Mouse (Mus musculus): ENCODE data around the gene Zfp704. TPM values are rescaled to one million over a fixed set of nuclear protein-coding genes. Genes with fewer than 3 reads are reported as not detected.

Zfp704 gene
- 7.9 and 8.6 TPM in 2 replicates for polyA plus RNA-seq (2015; fragmentation: Nextera tagmentation; extraction: Ambion mirVana)

DNA sequence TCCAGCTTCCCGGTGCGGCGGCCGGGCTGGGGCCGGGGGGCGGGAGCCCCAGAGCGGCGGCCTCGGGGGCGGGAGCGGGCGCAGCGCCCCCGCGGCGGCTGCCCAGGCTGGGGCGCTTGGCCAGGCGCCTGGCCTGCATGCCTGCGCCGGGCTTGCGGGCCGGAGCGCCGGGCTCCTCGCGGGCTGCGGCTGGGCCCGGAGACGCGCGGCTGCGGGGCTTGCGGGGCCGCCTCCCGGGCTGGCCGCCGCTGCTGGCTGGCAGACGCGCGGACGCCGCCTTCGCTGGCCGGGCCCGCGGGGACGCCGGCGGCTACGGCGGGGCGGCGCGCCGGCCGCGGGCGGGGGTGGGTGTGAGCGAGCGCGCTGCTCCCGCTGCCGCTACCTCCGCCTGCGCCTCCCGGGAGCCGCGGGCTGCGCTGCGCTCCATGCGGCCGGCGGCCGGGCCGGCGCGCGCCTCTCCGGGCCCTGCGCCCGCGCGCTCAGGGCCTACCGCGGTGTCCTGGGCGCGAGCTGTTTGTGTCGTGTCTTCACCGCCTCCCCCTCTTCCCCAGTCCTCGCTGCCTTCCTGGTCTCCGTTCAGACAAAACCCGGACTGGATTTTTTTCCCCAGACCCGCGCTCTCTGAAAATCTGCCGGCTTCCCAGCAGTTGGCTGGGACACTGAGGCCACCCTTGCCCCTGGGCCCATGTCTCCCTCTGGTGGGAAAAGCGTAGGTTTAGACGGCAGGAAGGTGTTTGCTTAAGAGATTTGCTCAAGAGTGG is at the start of gene Zfp704:
Gene Zfp704, minus strand, starts transcription at position 505 of the 761 bp plus-strand sequence.
- DNase-seq (ENCODE audit: low spot score) (peak; percentile 97), ATAC-seq (replicated peaks; ENCODE audit: low FRiP score, low read depth) (peak; percentile 86)
- Histone ChIP-seq H3K9me3 (replicated peaks; ENCODE audit: low read length) (no peaks in the 10 kb centered on the region), H3K27ac (peak within 1 kb of the TSS; percentile 97), H3K36me3 (ENCODE audit: insufficient read depth, low read length) (no peaks in the 10 kb centered on the region), H3K9ac (ENCODE audit: low read depth, low read length) (peak within 1 kb of the TSS; percentile 93), H3K4me3 (replicated peaks; ENCODE audit: low read depth, low read length) (peak within 1 kb of the TSS; percentile 82), H3K27me3 (ENCODE audit: insufficient read depth, low read length) (no peaks in the 10 kb centered on the region), H3K4me1 (replicated peaks; ENCODE audit: insufficient read depth, low read length) (peaks cover 31% of the 10 kb centered on the region), H3K4me2 (ENCODE audit: low read length) (peak within 1 kb of the TSS; percentile 82)
- 0% methylated on average over 64 of the region's 97 CpGs for WGBS
- TF ChIP-seq CTCF (IDR thresholded peaks at IDR 0.05; ENCODE audit: low read depth) = peak; percentile 83

DNA sequence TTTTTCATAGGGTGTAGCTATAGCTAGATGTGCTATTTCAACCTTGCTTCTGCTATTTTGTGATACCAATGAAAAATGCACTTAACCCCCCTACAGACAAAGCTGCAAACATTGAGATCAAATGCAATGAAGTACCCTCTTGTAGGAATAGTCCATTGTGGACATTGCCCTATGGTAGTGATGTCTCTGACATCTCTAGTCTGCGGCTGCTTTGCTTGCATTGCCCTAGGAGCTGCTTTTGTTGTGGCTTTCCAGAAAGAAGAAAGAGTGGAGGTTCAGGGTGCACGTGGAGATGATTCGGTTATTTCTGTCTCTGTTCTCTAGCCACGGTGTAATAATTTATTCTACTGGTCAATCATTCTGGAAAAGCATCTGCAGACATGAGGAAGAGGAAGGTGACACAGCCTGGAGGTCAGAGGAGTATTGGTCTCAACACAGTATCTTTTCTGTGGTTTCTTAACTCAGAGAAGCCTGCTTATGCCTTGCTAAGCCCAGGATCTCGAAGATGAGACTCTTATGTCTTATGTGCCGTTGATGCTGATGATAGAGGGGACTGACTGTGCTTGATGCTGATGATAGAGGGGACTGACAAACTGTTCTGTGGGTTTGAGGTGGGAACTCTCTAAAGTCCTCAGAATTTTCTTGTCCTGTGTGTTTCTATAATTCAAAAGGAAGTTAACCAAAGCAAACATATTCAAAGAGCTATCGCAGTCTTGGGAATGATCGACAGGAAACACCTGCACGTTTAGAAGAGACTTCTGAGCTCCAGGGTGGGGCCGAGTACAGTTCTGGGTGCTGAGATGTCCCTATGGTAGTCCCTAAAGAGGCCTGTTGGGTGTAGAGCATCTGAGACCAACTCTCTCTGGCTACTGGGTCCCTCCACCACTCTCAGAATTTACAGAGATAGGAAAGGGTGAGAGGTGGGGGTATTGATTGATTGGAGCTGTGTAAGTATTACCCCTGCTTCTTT is 23.4 kb upstream of the Zfp704 start:
- no peak for TF ChIP-seq CTCF (IDR thresholded peaks at IDR 0.05; ENCODE audit: low read depth)
- no peaks in the 10 kb centered on the region for H3K27me3 ChIP-seq (ENCODE audit: insufficient read depth, low read length)
- ATAC-seq (replicated peaks; ENCODE audit: low FRiP score, low read depth) (no peak), DNase-seq (ENCODE audit: low spot score) (no peak)
- no peak overlapping the region for H3K27ac ChIP-seq
- H3K36me3 ChIP-seq (ENCODE audit: insufficient read depth, low read length) = no peaks in the 10 kb centered on the region
- no peaks in the 10 kb centered on the region for H3K4me1 ChIP-seq (replicated peaks; ENCODE audit: insufficient read depth, low read length)
- WGBS = 81% methylated on average over 10 of the region's 10 CpGs
- H3K4me3 ChIP-seq (replicated peaks; ENCODE audit: low read depth, low read length) = no peak overlapping the region
- H3K4me2 ChIP-seq (ENCODE audit: low read length) = no peak overlapping the region
- H3K9me3 ChIP-seq (replicated peaks; ENCODE audit: low read length) = no peaks in the 10 kb centered on the region
- no peak overlapping the region for H3K9ac ChIP-seq (ENCODE audit: low read depth, low read length)

DNA sequence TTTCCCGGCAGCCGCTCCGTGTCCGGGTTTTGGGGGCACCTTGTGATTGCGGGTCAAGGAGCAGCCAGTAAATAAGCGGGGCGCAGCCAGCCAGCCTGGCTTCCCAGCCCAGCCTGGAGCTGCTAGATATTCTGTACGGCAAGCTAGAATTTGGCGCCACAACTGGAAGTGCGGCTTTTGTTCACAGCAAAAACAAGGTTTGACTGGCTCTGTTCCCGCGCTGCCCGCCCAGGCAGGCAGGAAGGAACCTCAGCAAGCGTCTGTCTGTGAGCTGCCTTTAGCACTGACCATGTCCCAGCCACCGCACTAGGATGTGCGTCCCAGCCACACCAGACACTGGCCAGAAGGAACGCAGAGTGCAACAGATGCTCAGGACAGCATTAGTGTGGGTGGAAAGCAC is 20.1 kb upstream of the Zfp704 start:
- Histone ChIP-seq H3K27me3 (ENCODE audit: insufficient read depth, low read length) (no peaks in the 10 kb centered on the region), H3K9ac (ENCODE audit: low read depth, low read length) (no peak overlapping the region), H3K36me3 (ENCODE audit: insufficient read depth, low read length) (no peaks in the 10 kb centered on the region), H3K27ac (no peak overlapping the region), H3K9me3 (replicated peaks; ENCODE audit: low read length) (no peaks in the 10 kb centered on the region), H3K4me3 (replicated peaks; ENCODE audit: low read depth, low read length) (no peak overlapping the region; the same call in 1 of the 2 replicates), H3K4me2 (ENCODE audit: low read length) (peak overlapping the region; percentile 50), H3K4me1 (replicated peaks; ENCODE audit: insufficient read depth, low read length) (no peaks in the 10 kb centered on the region)
- ATAC-seq (replicated peaks; ENCODE audit: low FRiP score, low read depth) = no peak
- 6% methylated on average over 17 of the region's 17 CpGs for WGBS
- peak; percentile 47 for DNase-seq (ENCODE audit: low spot score)
- TF ChIP-seq CTCF (IDR thresholded peaks at IDR 0.05; ENCODE audit: low read depth) = no peak

DNA sequence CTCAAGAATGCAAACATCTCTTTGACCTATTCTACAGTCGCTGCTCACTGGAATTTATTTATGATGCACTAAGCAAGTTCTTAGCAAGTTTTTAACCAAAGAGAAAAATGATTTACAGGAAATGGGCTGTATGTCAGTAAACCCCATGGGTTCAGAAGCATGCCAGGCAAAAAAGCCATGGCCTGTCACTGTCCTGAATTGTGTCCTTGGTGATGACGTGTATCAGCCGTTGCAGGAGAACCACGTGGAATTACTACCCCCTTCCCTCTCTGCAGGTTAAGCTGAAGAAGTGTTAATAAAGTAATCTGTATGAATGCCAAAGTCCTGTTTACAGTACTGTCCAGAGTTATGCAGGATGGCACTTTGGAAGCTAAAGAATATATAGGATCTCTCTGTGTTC is 18.2 kb upstream of the Zfp704 start:
- no peaks in the 10 kb centered on the region for H3K9me3 ChIP-seq (replicated peaks; ENCODE audit: low read length)
- no peak overlapping the region for H3K9ac ChIP-seq (ENCODE audit: low read depth, low read length)
- peak; percentile 50 for DNase-seq (ENCODE audit: low spot score)
- no peaks in the 10 kb centered on the region for H3K4me1 ChIP-seq (replicated peaks; ENCODE audit: insufficient read depth, low read length)
- no peak overlapping the region for H3K4me2 ChIP-seq (ENCODE audit: low read length)
- 15% methylated on average over 4 of the region's 4 CpGs for WGBS
- H3K27ac ChIP-seq = no peak overlapping the region
- H3K36me3 ChIP-seq (ENCODE audit: insufficient read depth, low read length) = no peaks in the 10 kb centered on the region
- no peak for TF ChIP-seq CTCF (IDR thresholded peaks at IDR 0.05; ENCODE audit: low read depth)
- no peak overlapping the region for H3K4me3 ChIP-seq (replicated peaks; ENCODE audit: low read depth, low read length)
- ATAC-seq (replicated peaks; ENCODE audit: low FRiP score, low read depth) = peak; percentile 80
- no peaks in the 10 kb centered on the region for H3K27me3 ChIP-seq (ENCODE audit: insufficient read depth, low read length)

DNA sequence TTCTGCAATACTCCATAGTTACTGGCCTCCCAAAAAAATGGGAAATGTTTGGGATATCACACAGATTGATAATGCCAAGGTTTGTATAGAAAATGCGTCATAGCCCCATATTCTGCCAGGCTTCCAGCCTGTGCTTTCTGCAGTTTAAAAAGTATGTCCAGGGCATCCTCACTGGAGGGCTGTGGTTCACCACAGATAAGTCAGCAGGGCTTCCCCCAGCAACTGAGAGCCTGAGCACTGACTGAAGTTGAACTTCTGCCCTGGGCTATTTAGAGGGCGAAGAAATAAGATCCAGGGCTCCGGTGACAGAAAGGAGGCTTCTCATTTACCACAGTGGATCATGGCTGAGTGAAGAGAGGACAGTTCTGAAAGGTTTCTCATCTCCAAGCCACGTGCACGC is 16.3 kb upstream of the Zfp704 start:
- H3K4me1 ChIP-seq (replicated peaks; ENCODE audit: insufficient read depth, low read length) = no peaks in the 10 kb centered on the region
- WGBS = 50% methylated on average over 5 of the region's 5 CpGs
- no peak overlapping the region for H3K4me2 ChIP-seq (ENCODE audit: low read length)
- no peak for TF ChIP-seq CTCF (IDR thresholded peaks at IDR 0.05; ENCODE audit: low read depth)
- ATAC-seq (replicated peaks; ENCODE audit: low FRiP score, low read depth) (no peak), DNase-seq (ENCODE audit: low spot score) (no peak)
- H3K27me3 ChIP-seq (ENCODE audit: insufficient read depth, low read length) = no peaks in the 10 kb centered on the region
- H3K9me3 ChIP-seq (replicated peaks; ENCODE audit: low read length) = no peaks in the 10 kb centered on the region
- no peak overlapping the region for H3K27ac ChIP-seq
- no peak overlapping the region for H3K9ac ChIP-seq (ENCODE audit: low read depth, low read length)
- no peak overlapping the region for H3K4me3 ChIP-seq (replicated peaks; ENCODE audit: low read depth, low read length)
- no peaks in the 10 kb centered on the region for H3K36me3 ChIP-seq (ENCODE audit: insufficient read depth, low read length)

DNA sequence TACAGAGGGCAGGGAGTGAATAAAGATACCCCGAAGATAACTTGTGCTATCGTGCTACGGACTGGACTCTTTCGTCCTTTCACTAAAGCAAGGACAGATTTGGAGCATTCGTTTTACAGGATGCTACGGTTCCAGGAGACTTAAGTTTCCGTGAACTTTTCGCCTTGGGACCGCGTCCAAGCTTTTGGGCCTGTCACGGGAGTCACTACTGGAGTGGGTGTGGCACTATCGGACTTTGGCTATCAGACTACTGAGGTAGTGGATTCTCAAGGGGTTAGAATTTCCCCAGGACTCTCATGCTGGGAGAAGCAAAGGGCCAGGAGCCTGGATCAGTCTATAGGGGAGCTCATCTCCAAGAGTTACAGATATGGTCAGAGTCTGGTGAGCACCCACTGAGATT is 10.7 kb upstream of the Zfp704 start:
- H3K4me1 ChIP-seq (replicated peaks; ENCODE audit: insufficient read depth, low read length) = no peaks in the 10 kb centered on the region
- TF ChIP-seq CTCF (IDR thresholded peaks at IDR 0.05; ENCODE audit: low read depth) = no peak
- H3K4me3 ChIP-seq (replicated peaks; ENCODE audit: low read depth, low read length) = no peak overlapping the region
- WGBS = 77% methylated on average over 12 of the region's 12 CpGs
- H3K27ac ChIP-seq = no peak overlapping the region
- H3K9ac ChIP-seq (ENCODE audit: low read depth, low read length) = no peak overlapping the region
- DNase-seq (ENCODE audit: low spot score) = no peak
- no peak for ATAC-seq (replicated peaks; ENCODE audit: low FRiP score, low read depth)
- no peaks in the 10 kb centered on the region for H3K36me3 ChIP-seq (ENCODE audit: insufficient read depth, low read length)
- no peaks in the 10 kb centered on the region for H3K9me3 ChIP-seq (replicated peaks; ENCODE audit: low read length)
- H3K27me3 ChIP-seq (ENCODE audit: insufficient read depth, low read length) = no peaks in the 10 kb centered on the region
- H3K4me2 ChIP-seq (ENCODE audit: low read length) = no peak overlapping the region
